Mouse (Mus musculus) 3T3-L1 (cell line): ENCODE data around the gene Cmtm2a.
"Not testable (repeated sequence)": the region's sequence is repeated elsewhere in the genome, so short reads cannot be mapped to it uniquely, and the experiment has no call there.

Experiments
- DNase-seq: peaks from one replicate; pipeline ENCODE4 v3.0.0-alpha.2; 2015; ENCODE audit warnings: low read depth, low spot score

Gene Cmtm2a

DNA sequence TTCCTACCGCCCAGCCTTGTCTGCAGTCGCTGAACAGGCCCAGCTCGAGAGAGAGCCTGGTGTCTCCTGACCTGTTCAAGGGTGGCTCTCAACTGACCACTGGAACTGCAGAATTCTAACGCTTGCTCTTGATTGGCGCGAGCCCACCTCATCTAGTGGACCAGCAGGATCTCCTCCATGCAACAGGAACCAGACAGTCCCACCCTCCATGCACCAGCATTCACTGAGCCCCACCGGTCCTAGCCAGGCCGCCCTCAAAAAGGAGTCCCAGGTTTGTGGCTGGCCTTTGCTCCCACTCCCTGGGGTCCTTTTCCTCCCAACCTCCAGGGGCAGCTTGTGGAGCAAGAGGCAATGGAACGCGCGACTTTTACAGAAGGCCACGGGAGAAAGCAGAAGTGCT is at the start of gene Cmtm2a:
Gene Cmtm2a, minus strand, starts transcription at position 101 of the 400 bp plus-strand sequence.
- DNase-seq: not testable (repeated sequence)

DNA sequence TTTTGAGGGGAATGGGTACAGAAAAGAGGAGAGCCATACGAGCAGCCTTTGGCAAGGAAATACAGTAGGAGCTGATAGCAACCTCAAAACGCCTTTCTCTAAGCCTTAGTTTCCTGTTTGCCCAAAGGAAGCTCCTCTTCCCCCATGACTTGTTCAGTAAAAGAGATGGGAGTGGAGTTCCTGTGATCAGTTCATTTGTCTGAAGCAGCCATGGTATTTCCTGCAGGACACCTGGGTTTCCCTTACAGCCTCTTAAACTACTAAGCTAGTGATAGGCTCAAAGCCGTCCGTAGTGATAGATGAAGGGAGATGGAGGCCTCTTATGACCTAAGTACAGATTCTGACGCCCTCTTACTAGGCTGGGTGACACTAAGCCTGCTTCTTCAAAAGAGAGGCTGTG is 49.4 kb upstream of the Cmtm2a start:
- DNase-seq: peak; percentile 21

DNA sequence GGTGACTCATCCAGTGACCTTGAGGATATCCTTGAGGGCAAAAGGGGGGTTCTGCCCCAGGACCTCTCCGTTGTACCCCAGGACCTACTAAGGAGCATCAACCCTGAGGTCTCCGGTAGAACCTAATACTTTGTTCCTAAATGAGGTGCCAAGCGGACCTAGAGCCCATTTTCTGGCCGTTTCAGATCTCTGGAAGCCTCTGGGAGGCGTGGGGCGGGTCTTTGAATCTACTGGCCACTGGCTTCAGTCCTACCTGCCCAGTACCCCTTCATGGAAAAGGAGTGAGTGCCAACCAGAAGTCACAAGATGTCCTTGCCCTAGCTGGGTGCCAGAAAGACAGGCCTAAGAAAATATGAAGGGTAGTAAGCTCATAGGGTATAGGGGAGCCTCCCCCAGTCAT is 48.7 kb upstream of the Cmtm2a start:
- DNase-seq: no peak

DNA sequence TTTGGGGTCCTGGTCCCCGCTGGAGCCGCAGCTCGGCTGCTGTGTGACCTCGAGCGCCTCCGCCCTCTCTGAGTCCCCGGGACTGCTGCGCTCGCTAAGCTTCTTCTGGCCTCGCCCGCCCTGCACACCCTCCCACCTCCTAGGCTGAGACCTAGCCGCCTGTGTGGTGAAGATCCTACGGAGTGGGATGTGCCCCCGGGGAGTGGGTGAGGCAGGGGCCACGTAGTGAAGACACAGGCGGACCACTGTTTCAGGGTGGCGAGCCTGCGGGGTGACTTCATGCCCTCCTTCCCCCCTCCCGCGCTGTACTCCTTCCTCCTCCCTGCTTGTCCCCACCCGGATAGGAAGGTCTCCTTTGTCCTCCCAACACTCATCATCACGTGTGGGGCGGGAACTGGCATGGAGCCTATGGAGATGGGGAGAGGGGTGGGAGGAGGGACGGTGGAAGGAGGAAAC is 48.2 kb upstream of the Cmtm2a start:
- DNase-seq: peak; percentile 97

DNA sequence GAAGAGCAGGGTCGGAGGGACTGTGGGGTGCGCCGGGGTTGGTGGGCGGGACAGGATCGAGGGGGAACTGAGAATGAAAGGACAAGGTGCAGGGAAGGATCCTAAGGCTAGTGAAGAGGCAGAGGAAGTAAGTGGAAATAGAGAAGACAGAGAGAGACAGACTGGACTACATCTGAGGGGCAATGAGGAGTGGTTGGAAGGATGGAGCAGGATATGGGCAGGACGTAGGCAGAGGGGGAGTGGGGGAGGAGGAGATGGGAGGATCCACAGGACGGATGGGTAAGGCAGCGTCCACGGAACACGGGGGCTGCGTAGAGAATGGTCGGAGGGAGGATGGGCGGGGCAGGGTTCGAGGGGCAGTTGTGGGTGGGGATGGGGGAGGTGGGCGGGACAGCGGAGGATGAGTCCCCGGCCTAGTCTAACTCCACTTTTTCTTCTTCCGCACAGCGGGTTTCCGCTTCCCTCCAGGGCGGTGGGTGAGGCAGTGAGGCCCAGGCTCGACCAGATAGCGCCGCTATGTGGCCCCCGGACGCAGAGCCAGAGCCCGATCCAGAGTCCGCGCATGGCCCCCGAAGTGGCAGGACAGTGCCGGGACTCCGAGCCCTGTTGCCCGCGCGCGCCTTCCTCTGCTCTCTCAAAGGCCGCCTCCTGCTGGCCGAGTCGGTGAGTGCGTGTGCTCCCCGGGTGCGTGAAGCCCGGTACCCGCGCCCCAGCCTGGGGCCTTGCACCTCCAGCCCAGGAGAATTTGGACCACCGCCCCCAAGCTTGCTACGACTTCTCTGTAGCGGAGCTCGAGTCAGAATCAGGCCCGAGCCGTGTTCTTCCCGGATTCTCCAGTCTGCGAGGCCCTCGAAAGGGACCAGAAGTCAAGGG is 47.5 kb upstream of the Cmtm2a start:
- peak; percentile 90 for DNase-seq

DNA sequence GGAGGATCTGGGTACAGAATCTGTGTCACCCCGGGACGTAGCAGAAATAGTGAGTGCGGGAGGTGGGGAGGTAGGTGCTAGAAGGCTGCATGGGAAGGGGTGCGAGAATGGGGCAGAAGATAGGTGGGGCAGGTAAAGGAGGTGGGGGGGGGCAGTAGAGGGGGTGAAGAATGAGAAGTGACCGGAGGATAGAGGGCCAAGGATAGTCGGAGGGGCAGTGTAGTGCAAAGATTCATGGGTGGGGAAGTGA is 46.9 kb upstream of the Cmtm2a start:
- DNase-seq: no peak

DNA sequence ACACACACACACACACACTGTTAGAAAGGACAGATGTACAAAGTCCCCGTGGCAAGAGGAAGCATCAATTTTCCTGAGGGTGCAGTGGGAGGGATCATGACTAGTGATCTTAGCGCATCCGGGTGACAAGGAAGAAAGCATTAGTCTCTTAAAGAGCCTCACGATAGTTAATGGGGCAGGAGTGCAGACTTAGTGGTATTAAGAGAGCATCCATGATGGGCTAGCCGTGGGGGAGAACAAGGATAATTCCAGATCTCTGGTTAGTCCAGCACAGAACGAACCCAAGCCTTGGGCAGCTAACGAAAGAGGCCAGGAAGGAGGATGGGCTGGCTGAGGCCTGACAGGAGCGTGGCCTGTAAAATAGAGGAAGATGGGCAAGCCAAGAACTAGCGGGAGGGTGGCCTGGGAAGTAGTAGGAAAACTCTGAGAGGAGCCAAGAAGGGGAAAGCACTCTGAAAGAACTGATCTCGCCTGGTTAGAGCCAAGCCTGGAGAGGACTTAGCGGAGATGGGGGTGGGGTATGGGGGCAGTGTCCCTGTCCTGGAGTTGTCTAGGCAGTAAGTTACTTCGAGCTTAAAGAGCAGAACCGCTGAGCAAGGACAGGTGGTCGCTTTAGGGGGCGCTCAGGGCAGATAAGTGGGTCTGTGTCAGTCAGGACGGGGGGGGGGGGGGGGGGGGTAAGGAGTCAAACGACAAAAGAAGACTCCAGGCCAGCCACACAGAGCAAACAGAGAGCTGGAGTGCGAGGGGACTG is 46.4 kb upstream of the Cmtm2a start, which contains the start of gene Cmtm3:
Gene Cmtm3, plus strand, starts transcription at position 182 of the 754 bp plus-strand sequence.
- DNase-seq: peak; percentile 31

DNA sequence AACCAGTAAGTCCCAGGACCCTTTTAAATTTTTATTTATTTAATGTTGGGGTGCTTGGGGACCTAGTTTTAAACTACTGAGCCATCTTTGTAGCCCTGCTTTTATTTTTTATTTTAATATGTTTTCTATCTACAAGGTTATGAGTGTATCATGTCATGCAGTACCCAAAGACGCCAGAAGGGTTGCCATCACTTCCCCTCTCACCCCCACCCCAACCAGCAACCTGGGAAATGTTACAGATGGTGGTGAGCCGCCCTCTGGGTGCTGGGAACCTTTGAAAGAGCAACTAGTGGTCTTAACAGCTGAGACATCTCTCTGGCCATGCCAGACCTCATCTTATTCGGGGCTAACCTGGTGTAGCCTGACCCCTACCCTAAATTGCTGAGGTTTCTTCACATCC is 44.9 kb upstream of the Cmtm2a start:
- peak; percentile 40 for DNase-seq

DNA sequence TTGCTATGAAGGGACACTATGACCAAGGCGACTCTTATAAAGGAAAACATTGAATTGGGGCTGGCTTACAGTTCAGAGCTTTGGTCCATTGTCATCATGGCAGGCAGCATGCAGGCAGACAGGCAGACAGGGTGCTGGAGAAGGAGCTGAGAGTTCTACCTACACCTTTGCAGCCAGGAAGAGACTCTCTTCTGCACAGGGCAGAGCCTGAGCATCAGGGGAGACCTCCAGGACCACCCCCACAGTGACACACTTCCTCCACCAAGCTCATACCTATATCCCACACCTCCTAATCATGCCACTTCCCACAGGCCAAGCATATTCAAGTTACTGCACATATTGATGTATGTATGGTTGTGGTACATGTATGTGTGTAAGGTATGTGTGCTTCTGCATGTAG is 43.8 kb upstream of the Cmtm2a start:
- DNase-seq: no peak

DNA sequence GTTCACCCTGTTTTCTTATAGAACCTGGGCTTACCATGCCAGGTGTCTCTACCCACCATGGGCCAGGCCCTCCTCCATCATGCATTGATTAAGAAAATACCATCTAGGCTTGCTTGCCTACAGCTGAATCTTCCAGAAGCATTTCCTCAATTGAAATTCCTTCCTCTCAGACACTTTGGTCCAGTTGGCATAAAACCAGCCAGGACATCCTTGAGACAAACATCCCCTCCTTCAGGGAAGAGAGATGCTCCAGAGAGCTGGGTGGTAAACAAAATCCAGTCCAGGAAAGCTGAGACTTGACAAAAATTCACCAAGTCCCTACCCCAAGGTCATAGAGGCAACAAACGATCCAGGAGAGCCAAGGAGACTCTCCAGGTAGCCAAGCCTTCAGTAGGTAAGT is 41.2 kb upstream of the Cmtm2a start:
- no peak for DNase-seq

DNA sequence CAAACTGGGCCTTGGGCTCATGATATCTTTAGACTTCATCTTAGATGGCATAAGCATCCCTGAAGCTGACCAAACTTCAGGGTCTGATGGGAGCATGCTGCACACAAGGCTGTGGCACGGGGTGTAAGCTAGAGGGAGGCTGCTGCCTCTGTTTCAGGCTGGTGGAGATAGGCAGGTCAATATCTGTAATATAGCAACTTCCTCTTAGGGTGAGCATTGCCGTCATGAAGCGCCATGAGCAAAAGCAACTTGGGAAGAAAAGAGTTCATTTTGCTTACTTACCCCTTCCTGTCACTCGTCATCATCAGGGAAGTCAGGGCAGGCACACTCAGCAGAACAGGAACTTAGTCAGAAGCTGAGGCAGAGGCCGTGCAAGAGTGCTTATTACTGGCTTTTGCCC is 40.8 kb upstream of the Cmtm2a start:
- DNase-seq: no peak

DNA sequence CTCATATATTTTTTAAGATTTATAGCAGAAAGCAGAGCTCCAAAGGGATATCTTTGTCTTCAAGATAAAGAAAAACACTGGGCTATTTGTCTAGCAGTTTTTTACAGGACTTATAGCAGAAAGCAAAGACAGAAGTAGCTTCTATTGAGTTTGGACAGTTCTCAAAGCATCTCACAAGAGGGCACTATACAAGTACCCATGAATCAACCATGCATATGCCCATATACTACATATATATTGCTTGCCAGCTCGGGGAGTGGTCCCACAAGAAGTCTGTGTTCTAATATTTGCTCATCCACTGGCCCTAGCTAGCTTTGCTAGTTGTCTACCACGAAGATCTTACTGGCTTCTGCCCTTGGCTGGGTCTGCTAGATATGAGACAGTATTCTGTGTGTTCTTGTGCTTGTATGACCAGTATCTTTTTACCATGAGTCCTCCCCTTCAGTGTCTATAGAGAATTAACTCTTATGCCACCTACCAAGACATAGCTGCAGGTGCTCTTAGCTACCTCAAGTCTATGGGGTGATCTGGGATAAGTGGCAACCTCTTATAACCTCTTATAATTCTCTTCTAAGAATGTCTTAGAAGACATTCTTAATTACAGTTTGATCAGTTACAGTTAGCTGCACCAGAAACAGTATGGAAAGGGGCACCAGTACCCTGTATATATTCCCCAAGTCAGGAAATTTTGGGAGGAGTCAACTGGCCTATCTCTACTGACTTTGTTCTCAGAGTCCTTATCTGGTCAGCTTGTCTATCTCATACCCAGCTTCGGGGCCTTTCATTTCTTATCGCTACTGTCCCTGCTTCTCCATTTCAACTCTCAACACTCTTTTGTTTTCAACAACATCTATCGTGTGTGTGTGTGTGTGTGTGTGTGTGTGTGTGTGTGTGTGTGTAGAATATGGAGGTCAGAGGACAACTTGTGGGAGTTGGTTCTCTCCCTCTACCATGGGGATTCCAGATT is 40.0 kb upstream of the Cmtm2a start:
- DNase-seq: peak; percentile 29

DNA sequence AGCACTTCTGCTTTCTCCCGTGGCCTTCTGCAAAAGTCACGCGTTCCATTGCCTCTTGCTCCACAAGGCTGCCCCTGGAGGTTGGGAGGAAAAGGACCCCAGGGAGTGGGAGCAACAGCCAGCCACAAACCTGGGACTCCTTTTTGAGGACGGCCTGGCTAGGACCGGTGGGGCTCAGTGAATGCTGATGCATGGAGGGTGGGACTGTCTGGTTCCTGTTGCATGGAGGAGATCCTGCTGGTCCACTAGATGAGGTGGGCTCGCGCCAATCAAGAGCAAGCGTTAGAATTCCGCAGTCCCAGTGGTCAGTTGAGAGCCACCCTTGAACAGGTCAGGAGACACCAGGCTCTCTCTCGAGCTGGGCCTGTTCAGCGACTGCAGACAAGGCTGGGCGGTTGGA is 28.9 kb upstream of the Cmtm2a start, which contains the start of gene Cmtm2b:
Gene Cmtm2b, plus strand, starts transcription at position 301 of the 400 bp plus-strand sequence.
- not testable (repeated sequence) for DNase-seq

DNA sequence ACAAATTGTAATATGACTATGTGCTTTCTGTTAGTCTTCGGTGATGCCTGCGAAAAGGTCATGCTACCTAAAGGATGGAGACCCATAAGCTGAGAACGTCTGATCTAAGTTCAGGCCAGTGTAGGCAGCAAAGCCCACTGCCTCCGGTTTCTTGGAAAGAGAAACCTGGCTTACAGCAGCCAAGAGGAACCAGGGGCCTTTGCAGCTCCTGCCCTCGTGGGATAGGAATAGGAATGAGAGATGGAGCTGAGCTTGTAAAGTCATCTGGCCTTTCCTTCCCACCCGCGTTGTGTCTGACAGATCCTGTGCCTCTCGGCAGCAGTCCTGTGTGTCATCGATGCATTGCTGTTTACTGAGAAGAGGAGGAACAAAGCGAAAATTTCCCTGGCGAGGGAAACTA is 28.3 kb upstream of the Cmtm2a start, which contains the start of gene Gm11020:
Gene Gm11020, plus strand, starts transcription at position 301 of the 400 bp plus-strand sequence.
- DNase-seq: not testable (repeated sequence)

DNA sequence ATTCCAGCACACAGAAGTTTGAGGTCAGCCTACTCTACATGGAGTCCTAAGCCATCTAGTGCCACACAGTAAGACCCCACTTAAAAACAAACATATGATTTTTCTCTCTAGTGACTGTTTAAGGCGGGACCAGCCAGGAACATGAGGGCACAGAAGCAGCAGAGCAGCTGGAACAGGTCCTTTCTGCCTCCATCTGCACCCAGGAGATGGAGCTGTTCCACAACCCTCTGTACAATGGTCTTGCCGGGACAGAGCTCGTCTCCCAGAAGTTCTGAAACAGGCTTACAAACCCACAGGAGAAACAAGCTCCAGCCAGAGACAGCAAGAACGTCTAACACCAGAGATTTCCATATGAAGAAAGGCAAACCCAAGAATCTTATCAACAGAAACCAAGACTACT is 20.3 kb upstream of the Cmtm2a start:
- peak; percentile 24 for DNase-seq

DNA sequence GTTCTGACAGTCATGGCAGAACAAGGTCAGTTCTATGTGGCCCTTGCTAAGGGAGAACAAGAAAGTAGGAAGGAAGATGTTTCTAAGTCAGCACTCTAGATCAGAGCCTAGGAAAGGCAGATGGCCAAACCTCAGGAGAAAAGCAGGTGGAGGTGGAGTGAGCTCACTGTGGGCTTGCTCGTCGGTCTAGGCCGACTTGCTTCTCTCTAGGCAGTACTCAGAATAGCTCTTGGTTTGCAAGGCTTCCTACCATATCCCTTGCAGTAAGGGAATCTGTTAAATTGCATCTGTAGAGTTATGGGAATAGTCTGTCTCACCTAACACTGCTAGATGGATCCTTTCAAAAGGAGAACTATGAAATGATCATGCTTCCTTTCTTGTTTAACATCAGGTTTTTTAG is 19.0 kb upstream of the Cmtm2a start:
- DNase-seq: not testable (repeated sequence)

DNA sequence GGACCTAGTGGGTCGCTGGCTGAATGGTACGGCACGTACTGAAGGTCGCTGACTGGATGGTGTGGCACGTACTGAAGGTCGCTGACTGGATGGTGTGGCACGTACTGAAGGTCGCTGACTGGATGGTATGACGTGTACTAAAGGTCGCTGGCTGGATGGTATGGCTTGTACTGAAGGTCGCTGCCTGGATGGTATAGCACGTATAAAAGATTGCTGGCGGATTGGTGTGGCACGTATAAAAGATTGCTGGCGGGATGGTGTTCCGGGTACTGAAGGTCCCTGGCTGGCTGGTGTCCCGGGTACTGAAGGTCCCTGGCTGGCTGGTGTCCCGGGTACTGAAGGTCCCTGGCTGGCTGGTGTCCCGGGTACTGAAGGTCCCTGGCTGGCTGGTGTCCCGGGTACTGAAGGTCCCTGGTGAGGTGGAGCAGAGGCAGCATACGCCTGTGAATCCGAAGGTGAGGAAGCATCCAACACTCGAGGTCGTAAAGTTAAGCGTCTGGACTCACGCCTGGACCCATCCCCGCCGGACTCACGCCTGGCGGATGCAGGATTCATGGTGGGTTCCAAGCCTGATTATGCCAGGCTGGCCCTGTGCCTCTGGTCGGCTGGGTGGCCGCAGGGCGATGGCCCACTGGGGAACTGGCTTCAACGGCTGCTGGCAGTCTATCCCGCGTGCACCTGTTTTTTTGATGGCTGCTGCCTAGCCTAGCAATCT is 16.6 kb upstream of the Cmtm2a start, which contains the start of the genes Gm45711 and Cmtm1:
Gene Gm45711, minus strand, starts transcription at position 641 of the 715 bp plus-strand sequence.
Gene Cmtm1, minus strand, starts transcription at position 705 of the 715 bp plus-strand sequence.
- not testable (repeated sequence) for DNase-seq

DNA sequence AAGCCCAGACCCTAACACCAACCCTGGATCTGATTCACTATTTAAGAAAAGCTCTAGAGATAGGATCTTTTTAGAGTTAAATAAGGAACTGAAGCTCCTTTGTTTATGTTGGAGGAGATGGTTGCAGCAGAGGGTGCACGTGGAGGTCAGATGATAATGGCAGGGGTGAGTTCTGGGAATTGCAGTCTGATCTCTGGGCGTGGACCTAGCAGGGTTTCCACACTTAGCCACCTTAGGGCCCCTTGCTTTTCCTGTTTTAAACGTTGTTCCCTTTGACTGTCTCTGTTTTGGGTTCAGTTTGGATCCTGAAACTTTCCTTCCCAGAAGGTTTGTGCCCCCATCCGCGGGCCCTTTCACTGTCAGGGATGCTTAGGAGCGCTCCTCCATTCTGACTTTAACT is 15.4 kb upstream of the Cmtm2a start:
- DNase-seq: not testable (repeated sequence)

DNA sequence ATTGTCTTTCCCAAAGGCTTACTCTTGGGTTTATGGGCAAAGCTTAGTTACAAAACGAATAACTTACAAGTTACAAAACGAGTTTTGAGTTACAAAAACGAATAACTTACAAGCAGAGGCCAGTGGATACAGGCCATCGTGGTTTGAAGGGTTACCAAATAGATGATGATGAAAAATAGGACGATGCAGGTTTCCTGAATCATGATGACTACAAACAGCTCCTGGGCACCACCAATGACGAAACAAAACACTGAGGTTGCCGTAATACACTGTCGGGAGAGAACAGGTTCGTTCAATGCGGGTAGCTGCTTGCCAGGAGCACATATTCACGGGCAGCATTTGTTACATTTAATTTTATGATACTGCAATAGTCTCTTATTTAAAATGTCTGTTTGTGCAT is 12.0 kb upstream of the Cmtm2a start:
- no peak for DNase-seq

DNA sequence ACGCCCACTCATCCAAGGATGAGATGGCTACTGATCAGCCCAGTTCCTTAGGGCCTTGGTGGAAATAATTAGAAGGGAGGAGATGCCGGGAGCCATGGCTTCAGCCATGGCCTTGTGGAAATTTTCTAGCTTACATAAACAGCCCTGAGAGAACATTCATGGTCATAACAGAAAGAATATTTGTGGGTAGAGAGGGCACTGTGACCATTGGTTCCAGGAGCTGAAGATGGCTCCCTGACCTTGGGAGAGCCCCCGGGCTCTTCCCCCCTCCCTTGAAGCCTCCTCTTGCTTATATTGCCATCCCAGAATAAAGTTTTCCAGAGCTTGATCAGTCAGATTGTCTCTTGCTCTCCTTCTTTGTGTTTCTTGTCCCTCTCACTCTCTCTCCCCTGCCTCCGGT is 9.6 kb upstream of the Cmtm2a start:
- not testable (repeated sequence) for DNase-seq

DNA sequence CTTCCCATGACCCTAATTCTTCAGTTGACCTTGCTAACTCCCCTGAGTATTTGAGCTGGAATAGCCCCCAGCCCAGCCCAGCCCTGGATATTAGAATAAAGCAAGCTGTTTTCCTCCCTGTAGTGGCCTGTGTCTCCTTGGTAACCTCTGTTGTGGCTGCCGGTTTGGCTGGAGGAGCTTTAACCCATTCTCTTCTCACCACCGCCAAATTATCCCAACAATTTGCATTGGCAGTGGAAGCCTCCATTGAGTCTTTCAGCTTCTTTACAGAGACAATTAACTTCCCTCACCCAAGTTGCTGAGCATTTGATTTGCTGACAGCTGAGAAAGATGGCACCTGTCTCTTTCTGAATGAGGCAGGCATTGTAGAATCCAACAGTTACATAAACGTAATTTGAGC is 8.6 kb upstream of the Cmtm2a start:
- not testable (repeated sequence) for DNase-seq
